1 mouse cellular context compared by ENCODE assay signal in genomic region chr7:64371940-64372878, GRCm38 (mm10).
TF ChIP-seq lines count a peak whose summit lies in the region.

No protein-coding gene starts in this region.

TF ChIP-seq in myocyte, 11 proteins besides CTCF, POLR2A, EP300 and RAD21 (continued from another document):
- no peak for TF ChIP-seq E2F4 (IDR thresholded peaks at IDR 0.05; ENCODE audit: insufficient read depth)
